Mouse (Mus musculus): ENCODE measurements around the gene Zfp933.

DNA sequence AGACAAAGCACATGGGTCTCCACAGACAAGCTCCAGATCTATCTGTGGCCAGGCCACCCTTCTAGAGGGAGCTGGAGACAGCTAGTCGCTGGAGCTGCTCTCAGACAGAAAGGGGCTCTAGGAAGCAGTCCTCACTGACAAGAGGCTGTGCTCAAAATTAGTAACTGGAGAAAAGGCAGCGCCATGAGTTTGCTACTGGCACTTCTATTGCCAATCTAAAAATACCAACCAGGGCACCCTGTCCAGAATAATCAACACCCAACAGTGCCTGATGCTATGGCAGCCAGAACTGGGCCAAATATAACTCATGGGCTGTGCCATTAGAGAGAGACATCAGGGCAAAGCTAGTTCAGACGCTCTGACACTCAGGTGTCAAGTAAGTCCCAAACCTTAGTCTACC lies 49.2 kb upstream of the Zfp933 start:
- TF ChIP-seq EP300 (IDR thresholded peaks at IDR 0.05; ENCODE audit: low read length), result no peak
- no peak for TF ChIP-seq KAT2A (IDR thresholded peaks at IDR 0.05; ENCODE audit: insufficient replicate concordance, low read length)
- no peak for TF ChIP-seq CTCF (conservative IDR thresholded peaks at IDR 0.05 in 1 of 2, IDR thresholded peaks at IDR 0.05 in 1 of 2; ENCODE audit: low read depth in 2 of 2, low read length in 2 of 2)
- no peak for TF ChIP-seq MAX (IDR thresholded peaks at IDR 0.05; ENCODE audit: low read length)
- TF ChIP-seq POLR2A (IDR thresholded peaks at IDR 0.05; ENCODE audit: low read depth, low read length), result no peak
- TF ChIP-seq MXI1 (IDR thresholded peaks at IDR 0.05; ENCODE audit: low read depth, low read length), result no peak
- TF ChIP-seq MEF2A (IDR thresholded peaks at IDR 0.05; ENCODE audit: borderline replicate concordance, low read depth, low read length), result no peak
- TF ChIP-seq MAFK (IDR thresholded peaks at IDR 0.05; ENCODE audit: insufficient replicate concordance, low read length), result no peak
- no peak for TF ChIP-seq E2F4 (IDR thresholded peaks at IDR 0.05; ENCODE audit: insufficient replicate concordance, low read depth, low read length)
- TF ChIP-seq USF1 (IDR thresholded peaks at IDR 0.05; ENCODE audit: low read depth, low read length), result no peak

Data from CH12.LX (cell line).